Mouse (Mus musculus) brain, embryonic 14.5 days (tissue): ENCODE measurements around the gene Ccar1. TPM values are rescaled to one million over a fixed set of nuclear protein-coding genes. Genes with fewer than 3 reads are reported as not detected.

Experiments used
- DNase-seq: peaks from one replicate; pipeline ENCODE4 v3.0.0-alpha.2; 2011; ENCODE audit warnings: low read depth
- CTCF ChIP-seq: fragments of 200-500 bp; IDR thresholded peaks from 2 replicates; pipeline ENCODE4 v1.5.1; 2012; ENCODE audit warnings: inconsistent platforms, mild to moderate bottlenecking, moderate library complexity, borderline replicate concordance; ENCODE audit not compliant: insufficient read depth, insufficient read length; ENCODE audit errors: extremely low read depth
- POLR2A ChIP-seq: fragments of 200-500 bp; IDR thresholded peaks from 2 replicates; pipeline ENCODE4 v1.6.1; 2012; ENCODE audit warnings: mild to moderate bottlenecking, inconsistent platforms, borderline replicate concordance; ENCODE audit not compliant: poor library complexity, insufficient read depth, insufficient read length, severe bottlenecking; ENCODE audit errors: extremely low read depth
- polyA plus RNA-seq: library from polyadenylated mRNA; depleted of rRNA; stranded (reverse); fragments of >200 nt; gene quantifications from 2 replicates; pipeline ENCODE4 v1.2.3, GENCODE M21; 2012; rRNA removed

The Ccar1 gene
- 87.2 and 95.7 TPM in 2 replicates for polyA plus RNA-seq

- TF ChIP-seq CTCF (no peak), POLR2A (peak; percentile 45; the same call in 1 of the 2 replicates)
- peak; percentile 100 for DNase-seq
Observed at GRCm38 (mm10) chr10:62792177-62793090, at the start of gene Ccar1. Gene Ccar1 (minus strand): TSS chr10:62792286.

- TF ChIP-seq POLR2A = no peak
- TF ChIP-seq CTCF = no peak
- DNase-seq = no peak
Observed at GRCm38 (mm10) chr10:62840687-62841086, 48.6 kb upstream of the Ccar1 start.

GRCm38 (mm10) chr10:62837987-62838386, 45.9 kb upstream of the Ccar1 start:
- TF ChIP-seq CTCF (no peak), POLR2A (no peak)

GRCm38 (mm10) chr10:62832783-62833182, 40.7 kb upstream of the Ccar1 start:
- no peak for DNase-seq

More at GRCm38 (mm10) chr10:62837987-62838386, 45.9 kb upstream of the Ccar1 start:
- no peak for DNase-seq

GRCm38 (mm10) chr10:62831546-62831945, 39.5 kb upstream of the Ccar1 start:
- DNase-seq = no peak
- TF ChIP-seq POLR2A (no peak), CTCF (no peak)

More at GRCm38 (mm10) chr10:62832783-62833182, 40.7 kb upstream of the Ccar1 start:
- no peak for TF ChIP-seq CTCF
- no peak for TF ChIP-seq POLR2A

- DNase-seq = no peak
- TF ChIP-seq POLR2A = no peak
- TF ChIP-seq CTCF = no peak
Observed at GRCm38 (mm10) chr10:62824474-62824873, 32.4 kb upstream of the Ccar1 start.

- DNase-seq = no peak
- TF ChIP-seq CTCF (no peak), POLR2A (no peak)
Observed at GRCm38 (mm10) chr10:62823431-62823830, 31.3 kb upstream of the Ccar1 start.

- TF ChIP-seq CTCF (no peak; the same call in 1 of the 2 replicates), POLR2A (no peak)
- DNase-seq = peak; percentile 22
Observed at GRCm38 (mm10) chr10:62810010-62810409, 17.9 kb upstream of the Ccar1 start.

- TF ChIP-seq CTCF (no peak), POLR2A (no peak)
- no peak for DNase-seq
Observed at GRCm38 (mm10) chr10:62808766-62809165, 16.7 kb upstream of the Ccar1 start.

- DNase-seq = no peak
- TF ChIP-seq CTCF = no peak
- no peak for TF ChIP-seq POLR2A
Observed at GRCm38 (mm10) chr10:62808316-62808715, 16.2 kb upstream of the Ccar1 start.

GRCm38 (mm10) chr10:62804106-62804505, 12.0 kb upstream of the Ccar1 start:
- DNase-seq = peak; percentile 19
- peak; percentile 36; the same call in 1 of the 2 replicates for TF ChIP-seq CTCF
- no peak for TF ChIP-seq POLR2A
